Comparison of ENCODE assay signal across 11 mouse cellular contexts in the genomic region with DNA sequence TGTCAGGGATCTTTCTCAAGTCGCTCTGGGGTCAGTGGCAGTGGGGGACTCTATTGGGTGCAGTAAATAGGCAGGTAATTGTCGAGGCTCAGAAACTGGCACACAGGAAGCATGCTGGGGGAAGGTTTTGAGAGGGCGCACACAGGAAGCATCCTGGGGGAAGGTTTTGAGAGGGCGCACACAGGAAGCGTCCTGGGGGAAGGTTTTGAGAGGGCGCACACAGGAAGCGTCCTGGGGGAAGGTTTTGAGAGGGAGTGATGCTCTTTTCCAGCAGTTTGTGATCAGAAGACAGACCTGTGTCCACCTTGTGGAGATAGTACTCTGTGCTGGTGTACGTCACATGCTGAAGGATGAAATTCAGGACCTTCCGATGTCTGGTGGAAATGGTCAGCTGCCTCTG. TPM values are rescaled to one million over a fixed set of nuclear protein-coding genes. Genes with fewer than 3 reads are reported as not detected.
A peak's percentile ranks its signal among the peaks of the same experiment; 100 is the strongest.
DNase-seq lines count a peak whose midpoint lies in the region; ATAC-seq and TF ChIP-seq lines count a peak whose summit lies in the region.
"Had no signal": no experiment of that assay in that cellular context is flagged by ENCODE, and none has a peak within 500 bp of the region (broad histone marks: within the 10 kb centered on the region; RNA-seq: fewer than 3 reads in every experiment).

No protein-coding gene starts in this region.

- no peaks in the 10 kb centered on the region for H3K36me3 ChIP-seq in hindbrain, embryonic 15.5 days
- no peaks in the 10 kb centered on the region for H3K36me3 ChIP-seq in heart, adult 2 months (ENCODE audit: control insufficient read depth, insufficient read depth, low read length)

- no peaks in the 10 kb centered on the region for H3K9me3 ChIP-seq in hindbrain, embryonic 15.5 days

- no peak for ATAC-seq in CD4-positive, CD25-positive, alpha-beta regulatory T cell, adult 4 months
- 0 out of 2 replicates have a peak, but pooled peaks have one; percentile 19 for ATAC-seq in hindbrain, embryonic 15.5 days (ENCODE audit: low FRiP score, low read depth)

- no peak for TF ChIP-seq EP300 in heart, adult 2 months (IDR thresholded peaks at IDR 0.05; ENCODE audit: insufficient read depth, low read depth, low read length)

- no peak for TF ChIP-seq CTCF in heart, adult 2 months (IDR thresholded peaks at IDR 0.05)

- no peak for TF ChIP-seq POLR2A in heart, adult 2 months (IDR thresholded peaks at IDR 0.05; ENCODE audit: insufficient read depth, low read depth, low read length)

- no peak overlapping the region for H3K27ac ChIP-seq in hindbrain, embryonic 15.5 days (replicated peaks)
- no peak overlapping the region for H3K27ac ChIP-seq in heart, adult 2 months

- H3K9ac ChIP-seq in hindbrain, embryonic 15.5 days, result no peak overlapping the region
- no peak overlapping the region for H3K9ac ChIP-seq in heart, adult 2 months (ENCODE audit: low read depth, low read length)

- peak overlapping the region; percentile 8; the same call in 1 of the 2 replicates for H3K4me3 ChIP-seq in hindbrain, embryonic 15.5 days
- H3K4me3 ChIP-seq in heart, adult 2 months, result no peak overlapping the region

- H3K4me2 ChIP-seq in hindbrain, embryonic 15.5 days, result peak overlapping the region; percentile 42

- WGBS in hindbrain, embryonic 15.5 days, result 32% methylated on average over 9 of the region's 9 CpGs
- WGBS in heart, adult 2 months, result 22% methylated on average over 9 of the region's 9 CpGs

- intact Hi-C loops in heart, adult 2 months (cut with DNase I), result loop anchor here (5.0 kb wide), 1 partner anchor 216 kb away; no protein-coding TSS in a partner anchor

- no peaks in the 10 kb centered on the region for H3K27me3 ChIP-seq in hindbrain, embryonic 15.5 days
- H3K27me3 ChIP-seq in heart, adult 2 months (ENCODE audit: control insufficient read depth, insufficient read depth, low read length), result no peaks in the 10 kb centered on the region

- H3K4me1 ChIP-seq in hindbrain, embryonic 15.5 days (replicated peaks), result no peaks in the 10 kb centered on the region
- H3K4me1 ChIP-seq in heart, adult 2 months (ENCODE audit: control insufficient read depth, insufficient read depth, low read length), result no peaks in the 10 kb centered on the region

- no peaks in the 10 kb centered on the region for H3K79me2 ChIP-seq in heart, adult 2 months (replicated peaks; ENCODE audit: control insufficient read depth, insufficient read depth, low read length)

- peak; percentile 49 for DNase-seq in CD4-positive, CD25-positive, alpha-beta regulatory T cell, adult 2 months (ENCODE audit: low read depth, low spot score)
- DNase-seq in retina, postnatal 1 day, result peak; percentile 28
- DNase-seq in retina, embryonic 14.5 days (ENCODE audit: low spot score), result no peak
- peak; percentile 68 for DNase-seq in testis, postnatal 14 days (ENCODE audit: low spot score)
- no peak for DNase-seq in heart, adult 2 months
- DNase-seq in layer of hippocampus, adult 18-20 months (ENCODE audit: low spot score in 2 of 2), result no peak

RNA-seq across cellular contexts. Expression of a gene that starts 33.5 kb away (rescaled TPM):
- polyA plus RNA-seq in CD4-positive, CD25-positive, alpha-beta regulatory T cell, adult 4 months (2017; shearing (Covaris generic)), result 10 to 100 TPM; 83.1 to 93.7 TPM
- polyA plus RNA-seq in hindbrain, embryonic 15.5 days (2015; fragmentation: Nextera tagmentation; extraction: Ambion mirVana), result 1.1 and 1.7 TPM in 2 replicates
- 10 to 100 TPM in 1 of 2 experiments, 1 to 10 TPM in 1; 7.9 to 11.4 TPM for total RNA-seq in heart, adult 2 months (2021)
- polyA plus RNA-seq in heart, adult 2 months (2012; rRNA removed), result 16.3 and 23.2 TPM in 2 replicates
- 1 to 10 TPM; 6.1 to 6.6 TPM for total RNA-seq in layer of hippocampus, adult 18-20 months (2021)

RNA-seq across cellular contexts. Expression of a gene that starts 38.8 kb away (rescaled TPM):
- 10 to 100 TPM; 56.7 to 64.5 TPM for polyA plus RNA-seq in CD4-positive, CD25-positive, alpha-beta regulatory T cell, adult 4 months (2017; shearing (Covaris generic))
- 1.8 and 3.7 TPM in 2 replicates for polyA plus RNA-seq in hindbrain, embryonic 15.5 days (2015; fragmentation: Nextera tagmentation; extraction: Ambion mirVana)
- total RNA-seq in heart, adult 2 months (2021), result 10 to 100 TPM; 19.0 to 24.4 TPM
- polyA plus RNA-seq in heart, adult 2 months (2012; rRNA removed), result 10.2 and 12.4 TPM in 2 replicates
- total RNA-seq in layer of hippocampus, adult 18-20 months (2021), result 1 to 10 TPM; 2.0 to 5.1 TPM

RNA-seq across cellular contexts. Expression of a gene that starts 38.9 kb away (rescaled TPM):
- polyA plus RNA-seq in CD4-positive, CD25-positive, alpha-beta regulatory T cell, adult 4 months (2017; shearing (Covaris generic)), result under 1 TPM in 1 of 2 experiments, not detected in 1; 0.19 TPM
- polyA plus RNA-seq in hindbrain, embryonic 15.5 days (2015; fragmentation: Nextera tagmentation; extraction: Ambion mirVana), result 0.09 TPM in 1 of 2 replicates, not detected in the other
- not detected for total RNA-seq in heart, adult 2 months (2021)
- 0.06 TPM in 1 of 2 replicates, not detected in the other for polyA plus RNA-seq in heart, adult 2 months (2012; rRNA removed)
- not detected for total RNA-seq in layer of hippocampus, adult 18-20 months (2021)
- total RNA-seq: common myeloid progenitor, adult 5-6 weeks; heart, postnatal 4 days had no signal
- polyA plus RNA-seq: C2C12 had no signal

RNA-seq across cellular contexts. Expression of a gene that starts 51.5 kb away (rescaled TPM):
- polyA plus RNA-seq in CD4-positive, CD25-positive, alpha-beta regulatory T cell, adult 4 months (2017; shearing (Covaris generic)), result not detected
- 0.44 and 0.81 TPM in 2 replicates for polyA plus RNA-seq in hindbrain, embryonic 15.5 days (2015; fragmentation: Nextera tagmentation; extraction: Ambion mirVana)
- total RNA-seq in heart, adult 2 months (2021), result 100 to 1,000 TPM; 181 to 206 TPM
- polyA plus RNA-seq in heart, adult 2 months (2012; rRNA removed), result 193 and 244 TPM in 2 replicates
- total RNA-seq in layer of hippocampus, adult 18-20 months (2021), result 10 to 100 TPM; 48.7 to 52.6 TPM

Comparison
In these comparisons a context has a peak if more than half of its experiments do, and no peak if none do; other contexts are left out.
1. DNase-seq: peak in CD4-positive, CD25-positive, alpha-beta regulatory T cell, adult 2 months (single experiment), retina, postnatal 1 day (single experiment) and testis, postnatal 14 days (single experiment); none in retina, embryonic 14.5 days (single experiment), heart, adult 2 months (0 of 2) and layer of hippocampus, adult 18-20 months (0 of 2).